Mouse (Mus musculus) liver, embryonic 14.5 days (tissue): ENCODE results near the gene Rnf182. TPM values are rescaled to one million over a fixed set of nuclear protein-coding genes. Genes with fewer than 3 reads are reported as not detected.

Source experiments
- ATAC-seq: fragments of 200-750 bp; cut with Nextera tagmentation; 2 replicates; pipeline ENCODE4 v1.8.0; 2017; ENCODE audit warnings: moderate number of reproducible peaks, mild to moderate bottlenecking, moderate library complexity; ENCODE audit not compliant: insufficient read depth
- DNase-seq, 3 experiments: peaks; one replicate each; pipeline ENCODE4 v3.0.0-alpha.2; 2012 to 2013; ENCODE audit warnings: low read depth in 3 of 3, low spot score in 3 of 3
- H3K27ac ChIP-seq: fragments of 300-500 bp; sonication (generic); 2 replicates; pipeline ENCODE4 v1.5.1; 2014; ENCODE audit warnings: moderate library complexity, mild to moderate bottlenecking, control low read depth, inconsistent platforms
- H3K27me3 ChIP-seq: fragments of 300-500 bp; sonication (generic); 2 replicates; pipeline ENCODE4 v1.6.1; 2014; ENCODE audit warnings: mild to moderate bottlenecking, low read length, moderate library complexity; ENCODE audit not compliant: control insufficient read depth, insufficient read depth
- H3K36me3 ChIP-seq: fragments of 300-500 bp; sonication (generic); replicated peaks from 2 replicates; pipeline ENCODE4 v1.6.1; 2014; ENCODE audit warnings: low read depth; ENCODE audit not compliant: control insufficient read depth, insufficient read depth
- H3K4me1 ChIP-seq, 2 experiments: fragments of 200-500 bp in 1 of 2; fragments of 300-500 bp in 1 of 2; sonication (generic) in 1 of 2; replicated peaks; 2 replicates each; pipeline ENCODE4 v1.6.1; 2012 to 2014; ENCODE audit warnings: antibody characterized with exemption in 1 of 2, inconsistent platforms in 1 of 2, low read length in 1 of 2; ENCODE audit not compliant: control insufficient read depth in 2 of 2, insufficient read depth in 2 of 2
- H3K4me2 ChIP-seq: fragments of 300-500 bp; sonication (generic); 2 replicates; pipeline ENCODE4 v1.6.1; 2014; ENCODE audit warnings: low read depth, mild to moderate bottlenecking, control low read depth, moderate library complexity
- H3K4me3 ChIP-seq, 2 experiments: fragments of 200-500 bp in 1 of 2; fragments of 300-500 bp in 1 of 2; sonication (generic) in 1 of 2; 2 replicates each; pipeline ENCODE4 v1.5.1; 2012 to 2014; ENCODE audit warnings: low read depth in 2 of 2, low read length in 2 of 2, mild to moderate bottlenecking in 2 of 2, control low read depth in 1 of 2, inconsistent platforms in 1 of 2, moderate library complexity in 1 of 2; ENCODE audit not compliant: insufficient read depth in 1 of 2
- H3K9ac ChIP-seq: fragments of 300-500 bp; sonication (generic); replicated peaks from 2 replicates; pipeline ENCODE4 v1.6.1; 2014; ENCODE audit warnings: mild to moderate bottlenecking, control low read depth, moderate library complexity
- H3K9me3 ChIP-seq: fragments of 300-500 bp; sonication (generic); 2 replicates; pipeline ENCODE4 v1.6.1; 2016; ENCODE audit warnings: low read length, mixed read lengths; ENCODE audit not compliant: control insufficient read depth
- CTCF ChIP-seq: IDR thresholded peaks from 2 replicates; pipeline ENCODE4 v1.5.1; 2016; ENCODE audit warnings: antibody characterized with exemption, low read depth, control low read depth
- EP300 ChIP-seq: IDR thresholded peaks from 2 replicates; pipeline ENCODE4 v1.6.1; 2016; ENCODE audit warnings: antibody characterized with exemption, low read depth
- WGBS: fragments of 180-500 bp; shearing (Covaris S2); extraction: QIAGEN DNeasy Blood & Tissue Kit; methylation state at CpG from one replicate; pipeline ENCODE4 v1.1.7; 2014; ENCODE audit not compliant: insufficient replicate concordance; 5-methylcytosine and 5-hydroxymethylcytosine counted together
- polyA plus RNA-seq, 2 experiments: library from polyadenylated mRNA; depleted of rRNA in 1 of 2; stranded (reverse) in 1 of 2; unstranded in 1 of 2; fragments of >200 nt; fragmentation: Nextera tagmentation in 1 of 2; extraction: Ambion mirVana in 1 of 2; gene quantifications; 2 replicates each; pipeline versions ENCODE4 v1.2.1 to v1.2.3; 2012 to 2014

Rnf182 gene
- polyA plus RNA-seq, 2 experiments = 0.05 to 0.07 TPM

DNA sequence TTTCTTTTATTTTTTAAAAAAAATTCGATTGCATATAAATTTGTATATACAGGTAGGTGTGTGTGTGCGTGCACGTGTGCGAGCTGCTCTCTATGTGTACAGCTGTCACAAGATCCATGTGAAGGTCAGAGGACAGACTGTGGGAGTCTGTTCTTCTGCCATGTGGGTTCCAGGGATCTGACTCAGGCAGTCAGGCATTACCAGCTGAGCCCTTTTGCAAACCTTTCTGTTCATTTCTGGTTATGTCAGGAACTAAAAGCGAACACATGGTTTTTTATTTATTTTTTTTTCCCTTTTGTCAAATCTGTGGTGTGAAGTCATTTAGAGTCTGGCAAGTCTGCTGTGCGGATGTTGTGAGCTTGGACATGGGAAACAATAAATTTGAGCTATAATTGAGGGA lies 6.7 kb upstream of the Rnf182 start:
- DNase-seq (no peak), ATAC-seq (no peak)
- Histone ChIP-seq H3K9me3 (no peaks in the 10 kb centered on the region), H3K9ac (no peak overlapping the region), H3K36me3 (no peaks in the 10 kb centered on the region), H3K4me2 (no peak overlapping the region), H3K4me3 (no peak overlapping the region), H3K4me1 (no peaks in the 10 kb centered on the region), H3K27me3 (no peaks in the 10 kb centered on the region), H3K27ac (no peak overlapping the region)
- 66% methylated on average over 6 of the region's 6 CpGs for WGBS
- TF ChIP-seq EP300 (no peak), CTCF (no peak)

DNA sequence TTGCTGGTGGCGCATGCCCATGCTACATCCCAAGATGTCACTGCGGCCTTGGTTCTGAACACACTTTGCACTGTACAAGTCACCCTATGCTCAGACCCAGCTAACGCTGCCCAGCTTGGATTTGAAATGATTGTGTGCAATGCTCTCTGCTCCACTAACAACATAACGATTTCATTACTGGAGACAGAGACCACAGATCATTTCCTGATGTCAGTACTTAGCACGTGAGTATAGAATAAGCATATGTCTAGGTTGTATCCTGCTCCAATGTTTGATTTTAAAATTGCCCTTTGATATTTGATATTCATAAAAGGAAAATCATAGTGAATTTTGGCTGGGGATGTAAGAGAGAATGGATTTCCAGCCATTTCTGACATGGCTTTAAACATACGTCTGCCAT lies 3.5 kb upstream of the Rnf182 start:
- Histone ChIP-seq H3K9ac (no peak overlapping the region), H3K4me2 (no peak overlapping the region), H3K27ac (no peak overlapping the region), H3K4me3 (no peak overlapping the region), H3K27me3 (peaks cover 12% of the 10 kb centered on the region), H3K9me3 (no peaks in the 10 kb centered on the region), H3K36me3 (no peaks in the 10 kb centered on the region), H3K4me1 (peaks cover 0 to 4% of the 10 kb centered on the region in 2 experiments; a peak in 1 of 4 replicates)
- 63% methylated on average over 6 of the region's 6 CpGs for WGBS
- TF ChIP-seq EP300 (no peak), CTCF (no peak)
- DNase-seq = no peak
- no peak for ATAC-seq

DNA sequence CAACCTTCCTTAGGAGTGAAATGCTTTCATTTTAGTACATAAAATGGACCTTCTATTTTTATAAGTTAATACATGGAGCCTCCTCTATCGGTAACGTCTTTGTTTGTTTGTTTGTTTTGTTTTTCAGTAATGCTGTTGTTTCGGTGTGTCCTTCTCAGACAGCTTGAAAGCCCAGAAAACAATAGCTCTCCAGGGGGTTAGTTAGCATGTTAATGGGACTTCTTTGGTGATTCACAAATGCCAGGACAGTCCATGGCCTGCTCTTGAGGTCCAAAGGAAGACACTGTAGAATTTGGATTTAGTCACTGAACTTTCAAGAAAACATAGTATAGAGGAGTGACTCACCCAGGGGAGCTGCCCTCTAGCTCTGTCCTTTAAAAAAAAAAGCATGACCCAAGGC lies 843 bp upstream of the Rnf182 start:
- Histone ChIP-seq H3K36me3 (no peaks in the 10 kb centered on the region), H3K4me2 (no peak overlapping the region), H3K27me3 (peaks cover 18% of the 10 kb centered on the region), H3K9ac (no peak overlapping the region), H3K4me3 (no peak overlapping the region), H3K27ac (no peak overlapping the region), H3K4me1 (peaks cover 0 to 4% of the 10 kb centered on the region in 2 experiments; a peak in 1 of 4 replicates), H3K9me3 (no peaks in the 10 kb centered on the region)
- WGBS = 68% methylated on average over 3 of the region's 3 CpGs
- no peak for DNase-seq
- ATAC-seq = no peak
- TF ChIP-seq CTCF (no peak), EP300 (no peak)

DNA sequence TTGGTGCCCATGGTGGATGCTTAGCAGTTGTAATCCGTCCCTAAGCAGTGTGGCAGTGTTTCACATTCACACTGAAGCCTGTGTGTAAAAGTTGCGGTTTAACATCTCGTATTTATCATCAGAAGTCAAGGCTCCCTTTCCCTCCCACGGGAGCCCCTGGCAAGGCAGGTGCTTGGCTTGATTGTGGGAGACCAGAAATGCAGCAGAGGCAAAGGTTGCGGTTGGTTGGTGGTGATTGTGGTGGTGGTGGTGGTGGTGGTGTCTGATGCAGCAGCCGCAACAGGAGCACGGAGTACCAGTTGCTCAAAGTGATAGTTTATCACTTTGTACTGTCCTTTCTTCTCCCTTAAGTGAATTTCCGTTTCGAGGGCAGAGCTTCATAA lies 325 bp upstream of the Rnf182 start:
- ATAC-seq (peak; percentile 48; the same call in 1 of the 2 replicates), DNase-seq (no peak)
- Histone ChIP-seq H3K4me1 (peaks cover 0 to 4% of the 10 kb centered on the region in 2 experiments; a peak in 1 of 4 replicates), H3K27me3 (peaks cover 18% of the 10 kb centered on the region), H3K36me3 (no peaks in the 10 kb centered on the region), H3K4me2 (peak overlapping the region; percentile 56), H3K4me3 (peak overlapping the region in 1 of 2 experiments; percentile 51; a peak in 1 of 4 replicates), H3K9ac (no peak overlapping the region), H3K27ac (no peak overlapping the region), H3K9me3 (no peaks in the 10 kb centered on the region)
- TF ChIP-seq CTCF = no peak
- 0 out of 2 replicates have a peak, but pooled peaks have one; percentile 5 for TF ChIP-seq EP300
- WGBS = 3% methylated on average over 9 of the region's 9 CpGs

DNA sequence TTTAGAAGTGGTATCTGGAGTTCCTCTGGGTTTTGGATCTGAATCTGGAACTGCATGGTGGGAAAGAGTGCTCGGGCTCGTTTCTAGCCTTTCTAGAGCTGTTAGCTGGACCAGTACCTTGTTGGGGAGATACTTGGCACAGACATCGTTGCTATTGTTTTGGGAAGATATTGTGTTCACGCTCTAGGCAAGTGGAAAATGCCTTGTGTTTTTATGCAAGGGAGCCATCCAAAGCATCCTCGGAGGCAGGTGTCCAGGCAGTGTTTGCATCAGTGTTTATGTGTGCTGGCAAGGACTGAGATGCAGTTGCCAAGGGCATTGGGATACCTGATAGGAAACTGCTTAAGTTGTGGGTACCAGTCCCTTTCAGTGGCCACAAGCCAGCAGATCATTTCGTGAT lies 1.0 kb downstream of the Rnf182 start:
- Histone ChIP-seq H3K9ac (no peak overlapping the region), H3K4me3 (no peak overlapping the region), H3K27ac (no peak overlapping the region), H3K36me3 (no peaks in the 10 kb centered on the region), H3K27me3 (peaks cover 18% of the 10 kb centered on the region), H3K4me2 (peak overlapping the region; percentile 56), H3K9me3 (no peaks in the 10 kb centered on the region), H3K4me1 (peaks cover 0 to 4% of the 10 kb centered on the region in 2 experiments; a peak in 1 of 4 replicates)
- 38% methylated on average over 6 of the region's 6 CpGs for WGBS
- TF ChIP-seq CTCF = no peak
- TF ChIP-seq EP300 = no peak
- no peak for DNase-seq
- ATAC-seq = no peak
